Mouse (Mus musculus) heart, postnatal 0 days (tissue): ENCODE results near the gene Trmt1.

Source experiments
- CTCF ChIP-seq: IDR thresholded peaks from 2 replicates; pipeline ENCODE4 v1.5.1; 2016; ENCODE audit warnings: antibody characterized with exemption, control low read depth, low read depth
- EP300 ChIP-seq: IDR thresholded peaks from 2 replicates; pipeline ENCODE4 v1.6.1; 2016; ENCODE audit warnings: antibody characterized with exemption, low read depth

GRCm38 (mm10) chr8:84689091-84689915, 3.2 kb downstream of the Trmt1 start:
- TF ChIP-seq CTCF (no peak), EP300 (no peak)
